Mouse (Mus musculus): ENCODE data around the gene Tmem202. TPM values are rescaled to one million over a fixed set of nuclear protein-coding genes. Genes with fewer than 3 reads are reported as not detected.

Gene Tmem202
- total RNA-seq, 2 experiments from 2014 or later = 3.9 to 5.3 TPM

DNA sequence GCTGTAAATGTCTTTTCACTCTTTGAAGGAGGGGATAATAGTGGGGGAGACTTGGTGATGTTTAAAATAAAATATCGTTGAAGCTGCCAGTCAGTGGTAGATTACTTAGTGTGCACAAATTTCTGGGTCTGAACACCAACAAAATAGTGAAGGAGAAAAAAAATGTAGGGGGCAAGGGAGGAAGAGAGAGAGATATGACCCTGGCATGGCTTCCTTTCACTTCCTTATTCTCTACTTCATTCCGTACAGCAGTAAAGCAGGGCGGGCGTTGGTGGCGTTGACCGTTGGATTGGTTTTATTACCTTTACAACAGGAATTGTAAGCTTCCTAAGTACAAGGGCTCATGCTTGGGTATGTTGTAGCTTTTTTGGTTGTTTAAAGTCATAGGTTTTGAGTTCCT is 2.0 kb upstream of the Tmem202 start:
- DNase-seq (ENCODE audit: low spot score in 2 of 2) = no peak
- intact Hi-C loops (cut with DNase I) = no loop called here

GRCm38 (mm10) chr9:59537651-59538050 is 2.0 kb downstream of the Tmem202 start:
- intact Hi-C loops (cut with DNase I) = loop anchor here (2.0 kb wide), 1 partner anchor 51 kb away; the partner anchor contains the start of gene Arih1
- DNase-seq (ENCODE audit: low spot score in 2 of 2) = no peak

- intact Hi-C loops (cut with DNase I) = no loop called here
- no peak for DNase-seq (ENCODE audit: low spot score in 2 of 2)
Observed at GRCm38 (mm10) chr9:59533889-59534288, 5.8 kb downstream of the Tmem202 start.

- intact Hi-C loops (cut with DNase I) = no loop called here
- DNase-seq (ENCODE audit: low spot score in 2 of 2) = no peak
Observed at GRCm38 (mm10) chr9:59533422-59533821, 6.2 kb downstream of the Tmem202 start.

DNA sequence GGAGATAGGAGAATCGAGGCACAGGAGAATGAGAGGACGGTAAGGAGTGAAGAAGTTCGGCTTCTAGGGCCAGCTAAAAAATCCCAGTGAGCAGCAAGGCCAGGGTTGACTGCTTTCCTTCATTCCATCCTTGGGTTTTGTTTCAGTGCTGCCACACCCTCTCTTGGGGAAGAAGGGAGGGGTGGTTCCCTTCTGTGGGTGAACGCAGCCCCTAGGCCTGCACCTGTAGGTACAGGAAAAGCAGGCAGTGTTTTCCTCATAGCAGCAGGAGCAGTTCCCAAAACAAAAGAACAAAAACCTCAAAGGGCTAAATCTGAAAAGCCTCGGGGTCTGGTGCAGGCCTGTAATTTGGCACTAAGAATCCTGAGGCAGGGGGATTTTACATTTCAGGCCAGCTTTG is 8.0 kb downstream of the Tmem202 start:
- no peak for DNase-seq (ENCODE audit: low spot score in 2 of 2)
- intact Hi-C loops (cut with DNase I) = no loop called here

- intact Hi-C loops (cut with DNase I) = no loop called here
- DNase-seq (ENCODE audit: low spot score in 2 of 2) = no peak
Observed at GRCm38 (mm10) chr9:59528274-59528673, 11.4 kb downstream of the Tmem202 start.

DNA sequence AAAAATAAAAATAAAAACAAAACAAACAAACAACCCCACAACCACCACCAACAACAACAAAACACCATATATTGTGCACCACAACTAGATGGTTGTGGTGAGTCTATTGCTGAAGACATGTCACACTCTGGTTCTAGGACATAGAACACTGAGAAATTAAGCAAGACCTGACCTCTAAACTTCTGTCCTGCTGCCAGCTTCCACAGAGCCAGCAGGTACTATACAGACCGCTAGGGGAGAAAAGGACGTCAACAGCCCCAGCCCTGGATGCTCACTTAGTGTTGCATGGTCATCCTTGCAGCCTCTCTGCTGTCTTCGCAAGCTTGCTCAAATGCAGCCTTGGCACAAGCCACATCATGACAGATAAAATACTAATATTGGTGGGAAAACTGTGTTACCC is 12.1 kb downstream of the Tmem202 start:
- no peak for DNase-seq (ENCODE audit: low spot score in 2 of 2)
- intact Hi-C loops (cut with DNase I) = no loop called here

DNA sequence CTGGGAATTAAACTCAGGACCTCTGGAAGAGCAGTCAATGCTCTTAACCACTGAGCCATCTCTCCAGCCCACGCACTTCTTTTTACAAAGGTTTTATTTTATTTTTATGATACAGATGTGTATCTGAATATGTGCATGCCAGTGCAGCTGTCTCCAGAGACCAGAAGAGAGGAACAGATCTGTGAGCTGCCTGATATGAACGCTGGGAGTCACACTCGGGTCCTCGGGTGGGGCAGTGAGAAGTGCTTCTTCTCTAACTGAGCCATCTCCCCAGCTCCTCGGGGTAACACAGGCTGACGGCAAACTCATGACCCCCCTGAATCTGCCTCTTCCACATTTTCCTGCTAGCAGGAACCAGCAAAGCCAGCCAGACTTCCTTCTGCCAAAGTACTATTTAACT is 12.9 kb downstream of the Tmem202 start:
- DNase-seq (ENCODE audit: low spot score in 2 of 2) = no peak
- intact Hi-C loops (cut with DNase I) = no loop called here

GRCm38 (mm10) chr9:59522906-59523305 is 16.7 kb downstream of the Tmem202 start:
- intact Hi-C loops (cut with DNase I) = no loop called here

DNA sequence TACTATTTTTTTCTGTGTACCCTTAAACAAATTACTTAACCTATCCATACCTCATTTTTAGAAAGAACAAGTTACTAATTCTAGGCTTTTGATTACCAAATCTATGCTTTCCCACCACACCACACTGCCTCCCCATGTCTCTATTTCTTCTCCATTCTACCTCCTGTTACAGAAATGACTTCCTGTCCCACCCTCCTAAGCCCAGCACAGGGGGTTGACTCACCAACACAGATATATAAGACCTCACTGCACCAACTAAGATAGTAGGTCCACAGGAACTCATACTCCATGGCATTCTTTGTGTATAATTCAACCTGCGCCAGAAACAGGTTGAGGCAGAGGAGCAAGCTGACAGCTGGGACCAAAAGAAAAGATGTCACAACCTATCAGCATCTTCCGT is 20.3 kb downstream of the Tmem202 start:
- intact Hi-C loops (cut with DNase I) = no loop called here
- DNase-seq (ENCODE audit: low spot score in 2 of 2) = no peak

More at GRCm38 (mm10) chr9:59522906-59523305, 16.7 kb downstream of the Tmem202 start:
- no peak for DNase-seq (ENCODE audit: low spot score in 2 of 2)

GRCm38 (mm10) chr9:59518976-59519375 is 20.7 kb downstream of the Tmem202 start:
- intact Hi-C loops (cut with DNase I) = no loop called here
- DNase-seq (ENCODE audit: low spot score in 2 of 2) = peak in 1 of 2 experiments; percentile 42

DNA sequence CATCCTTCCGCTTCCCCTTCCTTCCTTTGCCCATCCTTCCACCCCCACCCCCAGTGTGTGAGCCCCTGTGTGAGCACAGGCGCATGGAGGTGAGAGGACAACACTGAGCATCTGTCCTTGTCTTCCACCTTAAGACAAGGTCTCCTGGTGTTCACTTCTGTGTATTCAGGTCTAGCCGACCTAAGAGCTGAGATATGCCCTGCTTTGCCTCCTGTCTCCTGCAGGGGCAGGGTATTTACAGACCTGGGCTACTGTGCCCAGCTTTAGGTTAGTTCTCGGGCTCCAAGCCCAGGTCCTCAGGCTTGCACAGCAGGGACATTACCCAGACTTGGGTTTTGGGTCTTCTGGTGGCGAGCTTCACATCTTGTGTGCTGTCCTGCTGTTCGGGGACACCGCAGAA is 22.5 kb downstream of the Tmem202 start:
- intact Hi-C loops (cut with DNase I) = no loop called here
- DNase-seq (ENCODE audit: low spot score in 2 of 2) = no peak

DNA sequence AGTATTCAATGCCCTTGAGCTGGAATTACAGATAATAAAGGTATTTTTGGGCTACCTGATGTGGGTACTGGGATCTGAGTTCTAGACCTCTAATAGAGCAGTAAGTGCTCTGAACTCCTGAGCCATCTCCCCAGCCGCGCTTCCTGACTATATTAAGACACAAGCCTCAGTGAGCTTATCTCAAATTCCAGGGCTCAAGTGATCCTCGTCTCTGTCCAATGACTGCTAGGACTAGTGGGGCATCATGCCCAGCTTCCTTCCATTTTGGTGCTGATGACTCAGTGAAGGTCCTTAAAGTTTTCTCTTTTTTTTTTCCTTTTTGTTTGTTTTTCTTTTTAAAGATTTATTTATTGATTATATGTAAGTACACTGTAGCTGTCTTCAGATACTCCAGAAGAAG is 24.6 kb downstream of the Tmem202 start:
- DNase-seq (ENCODE audit: low spot score in 2 of 2) = no peak
- intact Hi-C loops (cut with DNase I) = no loop called here

DNA sequence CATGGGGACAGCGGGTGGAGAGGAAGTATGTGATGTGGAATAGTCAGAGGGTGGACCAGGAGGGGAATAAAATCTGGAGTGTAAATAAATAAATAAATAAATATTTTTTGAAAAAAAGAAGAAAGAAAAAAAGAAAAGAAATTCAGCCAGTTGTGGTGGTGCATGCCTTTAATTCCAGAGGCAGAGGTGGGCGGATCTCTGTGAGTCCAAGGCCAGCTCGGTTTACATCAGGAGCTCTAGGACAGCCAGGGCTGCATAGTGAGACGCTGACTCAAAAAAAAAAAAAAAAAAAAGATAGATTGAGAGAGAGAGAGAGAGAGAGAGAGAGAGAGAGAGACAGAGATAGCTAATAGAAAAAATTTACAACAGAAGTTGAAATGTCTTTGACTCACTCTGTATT is 27.3 kb downstream of the Tmem202 start:
- intact Hi-C loops (cut with DNase I) = no loop called here
- DNase-seq (ENCODE audit: low spot score in 2 of 2) = no peak

DNA sequence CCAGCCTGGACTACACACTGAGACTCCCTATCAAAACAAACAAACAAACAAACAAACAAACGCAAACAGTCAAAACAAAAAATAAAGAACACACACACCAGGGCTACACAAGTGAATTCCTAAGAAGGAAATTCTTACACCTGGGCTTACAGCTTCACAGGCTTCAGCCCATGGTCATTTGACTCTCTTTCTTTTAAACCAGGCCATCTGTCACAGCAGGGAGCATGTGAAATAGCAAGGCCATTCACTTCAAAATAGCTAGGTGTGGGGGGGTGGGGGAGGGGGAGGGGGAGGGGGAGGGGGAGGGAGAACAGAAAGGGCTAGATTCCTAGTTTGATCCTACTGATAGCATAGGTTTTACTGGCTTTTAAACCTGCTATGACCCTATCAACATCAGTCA is 31.5 kb downstream of the Tmem202 start:
- intact Hi-C loops (cut with DNase I) = no loop called here

GRCm38 (mm10) chr9:59487331-59487730 is 52.3 kb downstream of the Tmem202 start:
- intact Hi-C loops (cut with DNase I) = loop anchor here (2.0 kb wide), 2 partner anchors 51 to 135 kb away; partner anchors contain the start of genes Bbs4, Hexa and Tmem202
- DNase-seq (ENCODE audit: low spot score in 2 of 2) = no peak

More for the DNA sequence above, 31.5 kb downstream of the Tmem202 start:
- no peak for DNase-seq (ENCODE audit: low spot score in 2 of 2)

DNA sequence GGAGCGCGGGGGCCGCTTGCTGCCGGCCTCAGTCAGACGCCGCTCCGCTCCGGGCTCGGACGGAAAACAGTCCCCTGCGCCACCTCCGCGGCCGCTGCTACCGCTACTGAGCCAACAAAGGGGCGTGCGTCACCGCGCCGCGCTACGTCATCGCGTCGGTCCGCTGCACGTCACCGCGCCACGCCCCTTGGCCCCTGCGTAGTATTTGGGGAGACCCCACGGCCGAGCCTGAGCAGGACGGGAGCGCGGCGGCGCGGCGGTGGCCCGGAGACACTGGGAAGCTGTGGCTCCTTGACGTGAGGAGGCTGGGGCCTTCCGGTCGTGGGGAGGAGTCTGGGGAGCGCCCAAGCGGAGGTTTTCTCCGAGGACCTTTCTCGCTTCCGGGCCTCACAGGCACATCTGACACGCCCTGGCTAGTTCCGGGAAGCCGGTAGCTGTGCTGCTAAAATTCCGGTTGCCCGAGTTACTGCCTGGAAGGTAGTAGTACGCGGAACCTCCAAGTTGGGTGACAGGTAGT is 53.0 kb downstream of the Tmem202 start, which contains the start of gene Arih1:
Gene Arih1 (minus strand): TSS at position 70 of the 517 bp plus-strand sequence.
- intact Hi-C loops (cut with DNase I) = loop anchor here (1.0 to 2.0 kb wide), 3 partner anchors 52 to 195 kb away; partner anchors contain the start of genes Adpgk, Bbs4, Hexa and Tmem202
- DNase-seq (ENCODE audit: low spot score in 2 of 2) = peak; percentile 99

DNA sequence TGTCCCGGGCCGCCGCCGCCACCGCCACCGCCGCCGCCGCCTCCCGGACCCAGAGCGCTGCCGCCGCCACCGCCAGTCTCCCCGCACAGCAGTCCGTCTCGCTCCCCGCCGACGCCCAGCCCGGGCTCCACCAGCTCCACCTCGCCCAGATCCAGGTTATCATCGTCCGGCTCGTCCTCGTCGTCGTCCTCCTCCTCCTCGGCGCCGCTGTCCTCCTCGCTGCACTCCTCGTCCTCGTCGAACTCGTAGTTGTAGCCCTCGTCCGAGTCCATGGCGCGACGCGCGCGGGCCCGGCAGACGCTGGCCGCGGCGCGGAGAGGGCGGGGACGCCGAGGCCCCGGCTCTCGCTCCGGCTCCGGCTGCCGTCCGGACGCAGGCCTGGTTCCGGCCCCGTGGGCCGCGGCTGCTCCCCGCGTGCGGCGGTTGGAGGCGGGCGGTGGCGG is 53.5 kb downstream of the Tmem202 start:
- intact Hi-C loops (cut with DNase I) = loop anchor here (1.0 to 2.0 kb wide), 3 partner anchors 53 to 195 kb away; partner anchors contain the start of genes Adpgk, Bbs4, Hexa and Tmem202
- no peak for DNase-seq (ENCODE audit: low spot score in 2 of 2)

DNA sequence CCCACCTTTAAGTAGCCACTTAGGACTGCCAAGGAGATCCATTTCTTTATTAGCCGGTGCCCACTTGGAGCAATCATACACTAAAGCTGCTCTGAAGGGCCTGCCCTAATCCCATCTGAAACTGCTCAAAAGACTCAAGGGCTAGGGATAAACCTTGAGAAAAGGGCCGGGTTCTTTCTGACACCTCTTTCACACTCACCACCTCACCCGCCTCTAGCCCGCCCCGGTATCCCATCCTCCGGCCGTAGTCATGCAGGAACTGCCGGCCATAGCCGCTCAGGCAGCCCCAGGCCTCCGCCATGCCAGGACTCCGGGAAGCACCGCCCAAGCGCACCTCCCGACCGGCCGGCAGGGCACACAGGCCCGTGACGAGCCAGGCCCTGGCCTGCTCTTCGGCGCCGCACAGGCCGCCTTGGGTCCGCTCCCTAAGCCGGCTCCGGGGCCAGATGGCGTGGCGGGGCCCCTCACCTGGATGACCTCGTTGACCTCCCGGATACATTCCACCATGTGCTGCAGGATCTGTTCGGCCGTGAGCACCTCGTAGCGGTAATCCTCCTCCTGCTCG is 54.1 kb downstream of the Tmem202 start:
- DNase-seq (ENCODE audit: low spot score in 2 of 2) = peak; percentile 55 to 68
- intact Hi-C loops (cut with DNase I) = loop anchor here (1.0 to 2.0 kb wide), 3 partner anchors 53 to 194 kb away; partner anchors contain the start of genes Adpgk, Bbs4, Hexa and Tmem202

- intact Hi-C loops (cut with DNase I) = no loop called here
- DNase-seq (ENCODE audit: low spot score in 2 of 2) = no peak
Observed at GRCm38 (mm10) chr9:59484760-59485159, 54.9 kb downstream of the Tmem202 start.

DNA sequence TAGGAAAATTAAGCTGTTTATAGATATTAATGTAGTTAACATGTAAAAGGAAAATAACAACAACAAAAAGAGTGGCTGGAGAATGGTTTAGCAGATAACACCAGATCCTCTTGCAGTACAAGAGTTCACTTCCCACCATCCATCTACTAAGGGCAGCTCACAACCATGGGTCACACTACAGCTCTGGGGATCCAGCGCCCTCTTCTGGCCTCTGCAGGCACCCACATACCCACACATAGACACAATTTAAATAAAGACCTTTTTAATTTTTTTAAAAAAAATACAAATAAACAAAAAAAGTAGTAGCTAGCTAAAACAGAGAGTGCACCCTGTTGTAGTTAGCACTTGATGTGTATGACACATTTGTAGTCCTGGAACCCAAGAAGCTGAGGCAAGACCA is 57.2 kb downstream of the Tmem202 start:
- intact Hi-C loops (cut with DNase I) = no loop called here

More for the DNA sequence above, 57.2 kb downstream of the Tmem202 start:
- no peak for DNase-seq (ENCODE audit: low spot score in 2 of 2)

All from left cerebral cortex, postnatal 36 days (tissue).